Mouse (Mus musculus) adrenal gland (tissue): Measurements from ENCODE around the gene Ptges2.

Experiments
- intact Hi-C: fragments of 180-260 bp; cut with DNase I; formaldehyde crosslinking; loops from one replicate; pipeline ENCODE4 v1.15.1; 2025

The Ptges2 gene

DNA sequence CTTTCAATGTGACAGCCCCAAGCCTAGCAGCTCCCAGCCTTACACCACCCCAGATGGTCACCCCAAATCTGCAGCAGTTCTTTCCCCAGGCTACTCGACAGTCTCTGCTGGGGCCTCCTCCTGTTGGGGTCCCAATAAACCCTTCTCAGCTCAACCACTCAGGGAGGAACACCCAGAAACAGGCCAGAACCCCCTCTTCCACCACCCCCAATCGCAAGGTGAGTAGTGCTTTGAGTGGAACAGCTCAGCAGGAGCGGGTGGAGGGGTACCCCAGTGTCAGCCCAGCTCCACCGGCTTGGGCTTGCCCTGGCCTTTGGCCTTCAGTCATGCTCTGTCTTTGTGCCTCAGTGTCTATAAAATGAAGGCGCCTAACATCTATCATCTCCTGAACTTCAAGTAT lies 28.4 kb upstream of the Ptges2 start:
- intact Hi-C loops = no loop called here

DNA sequence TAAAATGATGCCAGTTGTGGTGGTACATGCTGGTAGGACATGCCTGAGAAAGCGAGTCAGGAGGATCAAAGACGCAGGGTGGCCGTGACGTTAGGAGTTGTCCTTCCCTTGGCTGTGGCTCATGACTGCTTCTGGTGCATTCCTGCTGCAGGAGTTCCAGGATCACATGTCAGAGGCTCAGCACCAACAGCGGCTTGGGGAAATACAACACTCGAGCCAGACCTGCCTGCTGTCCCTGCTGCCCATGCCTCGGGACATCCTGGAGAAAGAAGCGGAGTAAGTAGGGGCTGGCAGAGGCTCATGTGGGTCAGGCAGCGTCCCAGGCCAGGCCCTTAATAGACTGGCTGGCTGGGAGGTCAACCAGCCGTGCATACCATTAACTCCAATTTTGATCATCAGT lies 21.5 kb upstream of the Ptges2 start:
- intact Hi-C loops = no loop called here

DNA sequence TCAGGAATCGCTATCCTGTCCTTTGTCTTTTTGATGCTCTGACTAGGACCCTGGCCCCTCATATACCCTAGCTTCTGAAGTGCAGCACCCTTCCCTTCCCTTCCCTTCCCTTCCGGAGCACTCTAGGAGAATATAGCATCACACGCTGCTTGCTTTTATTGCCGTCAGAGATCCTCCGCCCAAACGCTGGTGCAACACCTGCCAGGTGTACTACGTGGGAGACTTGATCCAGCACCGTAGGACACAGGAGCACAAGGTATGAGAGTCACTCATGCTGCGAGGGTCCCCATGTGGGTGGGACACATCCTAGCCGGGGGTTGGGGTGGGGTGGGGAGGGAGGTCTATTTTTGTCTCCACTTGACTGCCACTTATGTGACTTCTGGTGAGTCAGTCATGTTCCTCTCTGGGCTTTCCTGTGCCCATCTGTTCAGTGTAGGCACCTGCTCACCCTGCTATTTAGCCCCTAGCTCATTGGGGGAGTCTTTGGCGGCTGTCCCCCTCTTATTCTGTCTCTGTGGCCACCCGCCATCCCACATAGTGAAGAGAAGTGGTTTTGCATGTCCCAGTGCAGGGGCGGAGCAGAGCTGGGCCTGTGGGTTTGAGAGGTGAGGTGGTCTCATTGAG lies 20.3 kb upstream of the Ptges2 start:
- intact Hi-C loops = no loop called here

DNA sequence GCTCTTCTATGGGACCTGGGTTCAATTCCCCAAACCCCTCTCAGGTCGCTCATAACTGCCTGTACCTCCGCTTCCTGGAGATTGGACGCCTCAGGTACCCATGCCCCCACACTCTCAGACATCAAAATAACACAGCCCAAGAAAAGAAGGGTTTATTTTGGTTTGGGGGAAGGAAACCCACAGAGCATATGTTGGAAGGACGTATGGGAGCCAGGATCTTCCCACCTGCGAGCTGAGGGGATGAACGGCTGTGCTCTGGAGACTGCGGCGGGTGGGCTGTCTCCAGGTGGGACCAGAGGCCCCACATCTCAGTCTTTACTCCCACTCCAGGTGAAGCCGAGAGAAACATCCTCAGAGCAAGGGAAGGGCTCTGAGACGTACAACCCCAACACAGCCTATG lies 18.7 kb upstream of the Ptges2 start:
- intact Hi-C loops = no loop called here

DNA sequence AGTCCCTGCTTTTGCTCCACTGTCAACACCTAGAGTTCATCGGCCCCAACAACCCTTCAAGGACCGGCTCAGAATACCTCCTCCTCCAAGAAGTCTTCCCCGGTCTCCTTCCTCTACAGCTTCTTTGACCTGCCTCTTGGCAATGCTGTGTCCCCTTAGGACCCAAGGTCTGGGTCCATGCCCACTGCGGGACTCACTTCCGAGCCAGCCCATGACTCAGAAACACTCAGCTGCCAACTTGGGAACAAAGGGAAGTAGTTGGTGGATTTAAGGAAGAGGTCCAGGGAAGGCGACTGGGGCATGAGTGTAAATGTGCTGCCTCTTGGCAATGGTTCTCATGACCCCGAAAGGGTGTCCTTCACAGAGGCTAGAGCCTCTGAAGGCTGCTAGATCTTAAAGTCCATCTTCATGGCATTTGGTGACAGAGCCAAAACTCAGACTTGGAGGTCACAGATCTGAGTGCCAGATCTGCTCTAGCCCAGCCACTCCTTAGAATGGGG lies 15.6 kb upstream of the Ptges2 start:
- intact Hi-C loops = no loop called here

DNA sequence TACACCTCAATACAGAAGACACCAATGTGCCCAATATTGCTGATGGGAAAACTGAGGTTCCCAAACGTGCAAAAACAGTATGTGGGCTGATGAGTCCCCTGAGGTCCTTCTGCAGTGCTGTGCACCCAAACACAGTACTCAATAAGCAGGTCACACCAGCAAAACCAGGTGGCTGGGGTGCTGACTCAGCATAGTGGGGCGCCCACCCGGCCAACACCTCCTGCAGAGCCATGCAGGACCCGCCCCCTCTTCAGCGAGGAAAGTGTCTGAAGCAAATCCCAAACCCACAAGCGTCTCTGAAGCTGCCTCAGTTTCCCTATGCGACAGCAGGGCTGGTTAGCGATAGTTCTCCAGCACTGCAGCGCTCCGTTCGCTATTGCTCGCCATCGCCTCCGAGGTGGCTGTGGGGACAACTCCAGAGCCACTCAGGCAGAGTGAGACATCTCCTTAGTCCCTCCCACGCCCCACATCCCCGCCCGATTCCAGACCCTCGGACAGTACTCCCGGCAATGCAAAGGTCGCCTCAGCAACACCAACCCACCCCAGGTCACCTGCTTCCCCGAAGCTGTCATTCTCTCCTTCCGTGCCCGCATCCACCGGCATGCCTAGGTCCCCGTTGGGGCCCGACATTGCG lies 14.4 kb upstream of the Ptges2 start:
- intact Hi-C loops = no loop called here

DNA sequence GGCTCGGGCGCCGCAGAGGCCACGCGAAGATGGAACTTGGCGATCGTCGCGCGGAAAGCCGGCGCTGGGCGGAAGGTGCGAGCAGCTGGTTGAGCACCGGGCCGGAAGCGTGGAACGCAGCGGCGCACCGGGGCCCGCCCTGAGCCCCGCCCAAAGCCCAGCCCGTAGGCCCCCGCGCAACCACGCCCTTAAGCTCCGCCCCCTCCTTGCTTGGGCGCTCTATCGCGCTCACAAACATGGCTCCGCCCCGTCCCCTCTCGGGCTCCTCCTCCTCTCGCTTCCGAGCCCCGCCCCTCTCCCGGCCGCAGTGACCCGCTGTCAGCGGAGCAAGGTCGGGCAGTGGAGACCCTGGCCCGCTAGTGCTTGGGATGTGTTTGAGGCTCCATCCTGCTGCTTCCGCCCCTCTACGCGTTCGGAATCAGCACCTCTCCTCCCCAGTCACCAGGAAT lies 13.9 kb upstream of the Ptges2 start, which contains the start of gene 1110008P14Rik:
TSS of gene 1110008P14Rik (minus strand) at position 164 of the 449 bp plus-strand sequence.
- intact Hi-C loops = no loop called here

DNA sequence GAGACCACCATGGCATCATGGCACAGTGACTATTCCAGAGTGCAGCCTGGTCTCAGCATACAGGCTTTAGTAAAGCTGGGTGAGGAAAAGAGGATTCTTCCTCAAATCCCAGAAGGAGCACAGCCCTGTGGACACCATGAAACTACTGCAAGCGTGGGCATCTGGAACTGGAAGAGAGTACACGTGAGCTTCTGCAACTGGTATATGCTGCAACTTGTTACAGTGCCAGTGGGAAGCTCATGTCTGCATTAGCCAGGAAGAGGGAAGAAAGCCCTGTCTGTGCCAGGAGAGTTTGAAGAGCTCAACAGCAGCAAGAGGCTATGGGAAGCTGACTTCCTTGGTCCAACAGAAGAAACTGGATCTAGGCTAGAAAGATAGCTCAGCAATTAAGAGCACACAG lies 13.0 kb upstream of the Ptges2 start:
- intact Hi-C loops = no loop called here

DNA sequence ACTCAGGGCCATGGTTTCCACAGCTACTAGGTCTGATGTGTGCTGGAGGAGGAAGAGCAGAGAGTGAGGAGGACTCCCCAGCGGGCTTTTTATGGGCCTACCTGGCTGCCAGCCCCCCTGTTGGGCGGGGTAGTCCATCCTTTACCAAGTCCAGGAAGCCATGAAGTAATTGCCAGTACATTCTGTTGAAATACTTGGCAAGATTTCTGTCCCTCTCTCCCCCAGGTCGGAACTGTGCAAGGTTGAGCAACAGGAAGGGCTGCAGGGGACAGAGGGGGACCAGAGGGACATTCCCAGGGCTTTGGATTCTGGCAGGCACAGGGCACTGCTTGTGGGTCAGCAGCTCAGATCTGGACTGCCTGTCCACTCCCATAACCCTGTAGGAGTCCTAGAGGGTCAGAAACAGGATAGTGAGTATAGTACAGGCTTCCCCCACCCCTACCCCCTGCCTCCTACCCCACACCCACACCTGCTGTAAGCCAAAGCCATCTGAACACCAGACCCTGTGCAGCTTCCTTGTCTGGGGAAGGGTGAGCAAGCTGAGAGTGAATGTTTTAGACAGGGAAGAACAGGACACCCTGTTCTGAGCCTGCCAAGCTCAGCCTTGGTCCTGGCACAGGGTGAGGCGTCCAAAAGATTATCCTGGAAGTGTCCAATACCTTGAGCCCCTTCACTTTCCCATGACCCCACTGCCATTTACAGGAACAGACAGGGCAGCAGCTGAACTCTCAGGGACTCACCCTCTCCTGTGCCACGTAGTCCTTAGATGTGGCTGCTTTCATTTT lies 7.8 kb upstream of the Ptges2 start, which contains the start of gene Lcn2:
TSS of gene Lcn2 (minus strand) at position 547 of the 785 bp plus-strand sequence.
- intact Hi-C loops = no loop called here

DNA sequence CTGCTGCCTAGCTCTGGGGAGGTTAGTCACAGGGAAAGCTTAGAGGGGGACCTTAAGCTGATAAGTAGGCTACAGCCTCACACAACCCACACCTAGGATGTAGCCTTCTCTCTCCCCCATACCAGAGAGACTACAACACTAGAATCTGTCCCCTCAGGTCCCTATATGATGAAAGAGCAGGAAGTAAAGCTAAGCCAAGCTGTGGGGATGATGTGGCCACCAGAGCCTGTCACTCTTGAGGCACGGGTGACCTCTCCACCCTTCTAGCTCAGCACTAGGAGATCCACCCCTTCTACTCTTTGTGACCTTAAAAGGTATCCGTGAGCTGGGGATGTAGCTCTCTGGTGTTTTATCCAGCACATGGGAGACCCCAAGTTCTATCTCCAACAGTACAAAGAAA lies 6.5 kb upstream of the Ptges2 start:
- intact Hi-C loops = no loop called here

DNA sequence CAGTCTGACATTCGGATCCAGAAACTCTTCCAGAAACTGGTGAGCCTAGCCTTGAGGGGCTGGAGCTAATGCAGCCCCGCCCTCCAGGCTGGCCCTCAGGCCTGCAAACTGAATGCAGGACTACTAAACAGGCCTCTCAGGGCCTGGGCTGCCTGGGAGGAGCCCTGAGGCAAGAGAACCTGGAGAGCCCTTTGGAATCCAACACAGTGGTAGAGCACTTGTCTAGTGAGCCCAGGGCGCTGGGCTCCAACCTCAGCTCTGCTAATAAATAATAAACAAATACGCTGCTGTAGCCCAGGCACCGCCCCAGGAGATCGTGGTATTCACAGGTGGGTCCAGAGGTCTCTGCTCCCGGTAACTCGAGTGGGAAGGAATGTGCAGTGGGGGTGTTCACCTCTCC lies 4.8 kb upstream of the Ptges2 start:
- intact Hi-C loops = no loop called here

DNA sequence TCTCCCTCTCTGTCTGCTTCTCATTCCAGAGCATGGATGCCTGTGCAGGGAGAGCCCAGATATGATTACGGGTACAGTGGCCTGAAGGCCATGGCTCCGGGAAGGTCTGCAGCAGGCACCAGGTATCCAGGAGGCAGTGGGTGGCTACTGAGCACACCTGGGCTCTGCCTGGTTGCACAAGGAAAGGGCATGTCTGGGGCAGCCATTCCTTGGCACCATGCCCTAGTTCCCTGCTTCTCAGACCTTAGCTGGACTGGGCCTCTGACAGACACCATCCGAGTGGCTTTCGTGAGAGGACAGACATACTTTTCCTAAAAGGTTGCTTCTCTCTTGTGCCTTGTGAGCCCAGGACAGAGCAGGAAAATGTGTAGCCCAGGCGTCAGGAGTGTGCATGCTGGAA lies 3.6 kb upstream of the Ptges2 start:
- intact Hi-C loops = no loop called here

DNA sequence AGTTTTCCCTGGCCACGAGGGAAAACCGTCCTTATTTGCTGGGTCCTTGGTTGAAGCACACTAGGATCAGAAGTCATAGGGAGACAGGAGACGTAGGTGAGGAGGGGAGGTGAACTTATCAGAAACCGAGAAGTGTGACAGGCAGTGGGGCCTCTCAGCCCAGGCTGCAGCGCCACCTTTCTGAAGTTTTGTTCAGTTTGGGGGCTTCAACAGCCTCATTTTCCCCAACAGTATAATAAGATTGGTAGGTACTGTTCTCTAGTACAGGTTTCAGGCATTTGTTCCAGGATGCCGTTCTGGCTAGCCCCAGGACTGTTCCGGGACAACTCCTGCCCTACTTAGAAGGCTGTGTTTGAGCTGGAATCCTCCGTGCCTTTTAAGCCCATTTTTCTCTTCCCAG lies 723 bp upstream of the Ptges2 start:
- intact Hi-C loops = loop anchor here (5.0 kb wide), 1 partner anchor 43 kb away; the partner anchor contains the start of genes Ciz1 and Dnm1

DNA sequence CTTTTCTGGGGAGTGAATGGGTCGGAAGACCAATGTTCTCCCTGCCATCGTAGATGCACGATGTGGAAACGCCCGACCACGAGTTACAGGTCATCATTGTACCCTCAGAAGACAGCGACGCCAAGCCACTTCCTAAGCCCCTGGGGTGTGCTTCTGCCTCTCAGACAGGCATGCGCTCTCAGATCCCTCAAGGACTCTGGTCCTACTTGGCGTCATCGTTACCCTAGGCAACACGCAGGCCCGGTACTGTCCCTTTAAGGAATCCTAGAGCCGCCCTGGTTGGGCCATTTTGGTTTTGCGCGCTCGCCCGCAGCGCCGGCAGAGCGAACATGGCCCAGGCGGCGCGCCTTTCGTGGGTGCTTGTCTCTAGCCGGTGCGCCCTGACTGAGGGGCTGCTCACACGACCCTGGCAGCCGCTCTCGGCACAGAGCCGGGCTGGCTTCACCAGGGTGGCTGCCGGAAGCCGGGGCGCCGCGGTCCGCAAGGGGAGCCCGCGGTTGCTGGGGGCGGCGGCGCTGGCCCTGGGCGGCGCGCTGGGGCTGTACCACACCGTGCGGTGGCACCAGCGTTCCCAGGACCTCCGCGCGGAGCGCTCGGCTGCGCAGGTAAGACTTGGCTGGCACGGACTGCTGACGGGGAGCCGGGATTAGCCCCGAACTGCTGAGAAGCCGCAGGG lies 388 bp downstream of the Ptges2 start:
- intact Hi-C loops = loop anchor here (5.0 kb wide), 1 partner anchor 44 kb away; the partner anchor contains the start of genes Ciz1 and Dnm1

DNA sequence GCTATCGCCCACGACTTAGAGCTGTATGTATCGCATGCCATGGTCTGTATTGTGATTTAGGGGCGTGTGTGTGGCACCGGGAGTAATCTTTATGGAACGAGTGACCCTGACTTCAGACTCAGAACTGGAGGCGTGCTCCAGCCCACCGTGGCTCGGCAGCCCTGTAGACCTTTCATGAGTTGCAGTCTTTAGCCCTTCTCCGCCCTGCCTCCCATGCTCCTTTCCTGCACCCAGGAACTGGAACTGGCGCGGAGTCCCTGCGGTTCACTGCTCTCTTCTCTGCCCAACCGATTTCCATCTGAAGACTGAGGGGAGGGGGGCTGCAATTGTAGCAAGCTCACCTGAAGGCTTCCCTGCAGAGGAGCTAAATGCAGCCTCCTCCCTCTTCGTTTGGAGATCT lies 999 bp downstream of the Ptges2 start:
- intact Hi-C loops = loop anchor here (5.0 kb wide), 1 partner anchor 44 kb away; the partner anchor contains the start of genes Ciz1 and Dnm1

DNA sequence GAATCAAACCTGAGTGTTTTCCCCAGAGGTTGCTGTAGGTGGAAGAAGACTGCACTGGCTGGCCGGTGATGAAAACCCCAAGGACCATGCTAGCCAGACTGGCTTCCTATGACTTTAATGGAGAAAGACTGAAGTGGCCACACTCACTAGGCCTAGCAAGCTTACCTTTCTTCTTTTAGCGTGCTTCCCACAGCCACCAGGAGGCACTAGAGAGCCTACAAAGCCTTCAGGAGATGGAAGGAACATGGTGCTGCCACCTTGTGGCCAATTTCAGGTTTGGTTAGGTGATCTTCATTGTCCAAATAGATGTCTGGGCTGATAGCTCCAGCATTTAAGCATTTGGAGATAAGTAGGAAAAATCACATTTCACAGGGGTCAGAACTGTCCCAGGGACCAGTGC lies 9.0 kb downstream of the Ptges2 start:
- intact Hi-C loops = loop anchor here (1.0 to 5.0 kb wide), 2 partner anchors 83 to 163 kb away; no protein-coding TSS in a partner anchor

DNA sequence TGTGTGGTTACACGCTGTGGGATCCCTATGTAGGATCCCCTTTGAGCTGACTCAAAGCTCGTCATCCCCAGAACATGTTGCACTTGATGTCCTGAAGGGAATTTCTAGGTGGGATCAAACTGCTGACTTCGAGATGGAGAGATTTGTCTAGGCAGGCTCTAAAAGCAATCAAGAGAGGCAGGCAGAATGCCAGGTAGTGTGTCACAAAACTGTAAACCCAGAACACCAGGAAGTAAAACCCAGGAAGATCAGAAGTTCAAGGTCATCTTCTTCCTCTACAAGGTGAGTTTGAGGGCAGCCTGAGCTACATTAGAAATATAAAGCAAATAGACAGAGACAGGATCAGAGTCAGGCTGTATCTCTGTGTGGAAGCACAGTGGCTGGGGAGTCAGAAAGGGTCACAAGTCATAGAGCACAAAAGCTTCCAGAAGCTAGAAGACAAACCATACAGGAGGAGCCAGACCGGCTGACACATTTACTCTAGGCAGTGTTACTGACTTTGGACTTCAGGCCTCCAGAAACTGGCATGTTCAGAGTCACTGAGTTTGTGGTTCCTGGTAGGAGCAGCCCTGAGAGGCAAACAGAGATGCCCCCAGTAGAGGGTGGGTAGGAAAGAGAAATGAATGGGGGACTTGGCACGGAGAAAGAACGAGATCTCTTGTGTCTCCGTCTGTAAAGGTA lies 11.6 kb downstream of the Ptges2 start:
- intact Hi-C loops = no loop called here

DNA sequence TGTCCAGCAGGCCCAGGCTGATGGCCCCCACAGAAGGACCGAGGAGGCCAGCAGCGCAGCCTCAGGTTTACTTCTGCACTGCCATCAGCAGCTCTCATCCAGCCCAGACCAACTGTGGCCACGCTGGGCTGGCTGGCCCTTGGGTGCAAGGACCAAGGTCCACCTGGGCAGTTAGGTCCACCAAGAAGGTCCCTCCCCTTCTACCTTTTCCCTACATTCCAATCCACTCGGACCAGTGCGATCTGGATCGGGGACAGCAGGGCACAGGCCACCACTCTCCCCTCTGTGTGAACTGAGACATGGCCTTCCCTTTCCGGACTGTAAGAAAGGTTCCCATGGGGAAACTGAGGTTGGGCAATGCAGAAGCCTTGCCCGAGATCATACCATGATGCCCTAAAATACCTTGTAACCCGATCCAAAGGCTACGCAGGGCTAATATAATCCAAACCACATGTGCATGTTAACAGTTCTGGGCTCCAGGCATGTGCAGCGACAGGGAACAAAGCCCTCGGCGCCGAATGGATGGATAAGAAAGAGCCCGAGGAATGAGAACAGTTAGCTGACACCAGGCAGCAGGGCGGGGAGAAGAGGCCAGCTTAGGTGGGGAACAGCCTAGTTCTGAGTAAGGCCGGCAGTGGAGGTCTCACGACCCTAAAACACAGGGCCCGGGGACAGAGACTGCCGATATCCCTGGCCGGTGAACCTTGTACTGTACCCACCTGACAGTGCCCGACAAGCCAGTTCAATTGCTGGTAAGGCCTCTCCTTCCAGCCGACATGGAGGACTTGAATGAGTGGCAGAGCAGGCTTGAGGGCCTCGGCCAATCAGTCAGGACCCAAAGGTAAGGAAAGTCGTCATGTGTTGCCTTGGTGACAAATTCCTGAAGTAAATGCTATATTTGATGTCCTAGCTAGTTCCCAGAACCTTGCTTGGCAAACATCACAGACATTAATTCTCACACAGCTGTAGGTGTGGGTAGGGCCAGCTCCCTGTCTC lies 13.0 kb downstream of the Ptges2 start:
- intact Hi-C loops = no loop called here

DNA sequence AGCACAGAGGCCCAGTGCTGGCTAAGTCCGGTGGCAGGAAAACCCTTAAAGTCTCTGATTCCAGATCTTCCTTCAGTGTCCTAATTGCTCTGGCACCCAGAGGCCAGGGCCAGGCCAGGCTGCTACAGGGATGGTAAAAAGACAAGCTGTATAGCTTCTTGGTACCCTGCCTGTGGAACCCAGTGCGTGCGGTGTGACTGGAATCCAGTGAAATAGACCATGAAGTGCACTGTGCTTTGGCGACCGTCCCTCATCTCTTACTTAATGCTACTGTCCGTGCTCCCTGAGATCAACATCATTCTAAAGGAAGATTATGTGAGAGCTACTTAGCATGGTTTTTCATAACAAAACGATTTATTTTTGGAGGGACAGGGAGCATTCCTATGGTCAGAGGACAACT lies 15.7 kb downstream of the Ptges2 start:
- intact Hi-C loops = no loop called here
